22 mouse cellular contexts compared by ENCODE assay signal in the genomic region with DNA sequence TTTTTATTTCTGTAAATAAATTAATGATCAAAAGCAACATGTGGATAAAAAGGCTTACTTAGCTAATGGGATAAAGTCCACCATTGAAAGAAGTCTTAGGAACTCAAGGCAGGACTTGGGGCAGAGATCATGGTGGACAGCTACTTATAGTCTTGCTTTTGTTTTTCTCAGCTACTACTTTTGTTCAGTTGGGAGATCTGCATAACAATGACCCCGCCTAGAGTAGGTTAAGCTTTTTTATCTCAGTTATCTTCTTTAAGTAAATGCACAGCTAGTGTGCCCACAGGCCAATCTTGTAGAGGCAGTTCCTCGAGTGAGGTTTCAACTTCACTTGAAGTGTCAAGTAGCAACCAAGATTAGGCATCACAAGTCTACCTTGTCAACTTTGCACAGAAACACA.
"Had no signal": no experiment of that assay in that cellular context is flagged by ENCODE, and none has a peak within 500 bp of the region (broad histone marks: within the 10 kb centered on the region; RNA-seq: fewer than 3 reads in every experiment).

No protein-coding gene starts in this region.

- H3K4me3 ChIP-seq: liver, embryonic 15.5 days; lung, embryonic 15.5 days; megakaryocyte, embryonic 14.5 days; midbrain, embryonic 13.5 days; midbrain, embryonic 15.5 days; myocyte; neural tube, embryonic 13.5 days; neural tube, embryonic 15.5 days had no signal

- H3K27ac ChIP-seq: liver, embryonic 15.5 days; lung, embryonic 15.5 days; macrophage; midbrain, embryonic 13.5 days; midbrain, embryonic 15.5 days; neural tube, embryonic 13.5 days; neural tube, embryonic 15.5 days had no signal

- H3K27me3 ChIP-seq: liver, embryonic 15.5 days; lung, embryonic 15.5 days; megakaryocyte, embryonic 14.5 days; midbrain, embryonic 13.5 days; midbrain, embryonic 15.5 days; neural tube, embryonic 13.5 days; neural tube, embryonic 15.5 days had no signal

- DNase-seq: liver, postnatal 0 days; lung, postnatal 14 days; lung, postnatal 36 days; retina, postnatal 1 day; right cerebral cortex, adult 18-20 months; right cerebral cortex, postnatal 25 days; right cerebral cortex, postnatal 4 days; spleen, adult 18-20 months; thymus, adult 18-20 months; thymus, postnatal 14 days; thymus, postnatal 36 days had no signal

- ATAC-seq: liver, postnatal 0 days; lung, postnatal 0 days; midbrain, embryonic 13.5 days; midbrain, embryonic 15.5 days had no signal

- H3K9ac ChIP-seq: liver, embryonic 15.5 days; liver, postnatal 0 days; lung, embryonic 15.5 days; midbrain, embryonic 13.5 days; midbrain, embryonic 15.5 days; neural tube, embryonic 13.5 days; neural tube, embryonic 15.5 days had no signal

- H3K9me3 ChIP-seq: liver, embryonic 15.5 days; lung, embryonic 15.5 days; megakaryocyte, embryonic 14.5 days; midbrain, embryonic 13.5 days; midbrain, embryonic 15.5 days; neural tube, embryonic 13.5 days; neural tube, embryonic 15.5 days had no signal

- H3K4me2 ChIP-seq: liver, embryonic 15.5 days; lung, embryonic 15.5 days; midbrain, embryonic 11.5 days; midbrain, embryonic 13.5 days; midbrain, embryonic 15.5 days; neural tube, embryonic 13.5 days; neural tube, embryonic 15.5 days had no signal

- H3K36me3 ChIP-seq: liver, embryonic 15.5 days; lung, embryonic 15.5 days; midbrain, embryonic 13.5 days; midbrain, embryonic 15.5 days; neural tube, embryonic 13.5 days; neural tube, embryonic 15.5 days had no signal

- H3K4me1 ChIP-seq: liver, embryonic 15.5 days; lung, embryonic 15.5 days; megakaryocyte, embryonic 14.5 days; midbrain, embryonic 13.5 days; midbrain, embryonic 15.5 days; neural tube, embryonic 13.5 days; neural tube, embryonic 15.5 days had no signal
